Mouse (Mus musculus): ENCODE measurements around the gene Pik3ap1.
"Not testable (repeated sequence)": the region's sequence is repeated elsewhere in the genome, so short reads cannot be mapped to it uniquely, and the experiment has no call there.

The Pik3ap1 gene

DNA sequence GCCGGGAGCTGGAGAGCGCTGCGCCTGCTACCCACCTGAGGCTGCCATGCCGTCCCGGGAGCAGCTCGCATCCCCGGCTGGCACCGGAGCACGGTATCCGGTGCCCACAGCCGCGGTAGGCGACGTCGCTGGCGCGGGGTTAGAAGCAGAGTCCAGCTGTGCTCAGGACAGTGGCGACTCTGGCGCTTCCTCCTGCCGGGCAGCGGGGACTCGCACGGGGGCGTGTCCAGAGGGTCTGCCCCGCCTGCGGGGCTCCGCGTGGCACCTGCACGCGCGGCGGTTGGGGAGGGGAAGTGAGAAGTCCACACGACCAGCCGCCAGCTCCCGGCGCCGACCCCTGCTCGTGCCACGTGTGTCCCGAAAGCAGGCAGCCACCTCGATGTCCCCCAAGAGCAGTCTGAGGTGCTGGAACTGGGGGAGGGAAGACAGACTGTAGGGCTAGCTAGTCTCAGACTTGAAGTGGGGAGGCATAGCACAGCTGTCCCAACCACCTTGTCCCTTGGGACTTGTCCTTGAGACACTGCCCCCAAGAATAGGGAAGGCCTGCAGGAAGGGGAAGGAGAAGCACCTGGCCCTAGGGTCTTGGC lies at the start of gene Pik3ap1:
Gene Pik3ap1 (minus strand): TSS at position 181 of the 587 bp plus-strand sequence.
- DNase-seq (ENCODE audit: low spot score in 2 of 2): no peak

DNA sequence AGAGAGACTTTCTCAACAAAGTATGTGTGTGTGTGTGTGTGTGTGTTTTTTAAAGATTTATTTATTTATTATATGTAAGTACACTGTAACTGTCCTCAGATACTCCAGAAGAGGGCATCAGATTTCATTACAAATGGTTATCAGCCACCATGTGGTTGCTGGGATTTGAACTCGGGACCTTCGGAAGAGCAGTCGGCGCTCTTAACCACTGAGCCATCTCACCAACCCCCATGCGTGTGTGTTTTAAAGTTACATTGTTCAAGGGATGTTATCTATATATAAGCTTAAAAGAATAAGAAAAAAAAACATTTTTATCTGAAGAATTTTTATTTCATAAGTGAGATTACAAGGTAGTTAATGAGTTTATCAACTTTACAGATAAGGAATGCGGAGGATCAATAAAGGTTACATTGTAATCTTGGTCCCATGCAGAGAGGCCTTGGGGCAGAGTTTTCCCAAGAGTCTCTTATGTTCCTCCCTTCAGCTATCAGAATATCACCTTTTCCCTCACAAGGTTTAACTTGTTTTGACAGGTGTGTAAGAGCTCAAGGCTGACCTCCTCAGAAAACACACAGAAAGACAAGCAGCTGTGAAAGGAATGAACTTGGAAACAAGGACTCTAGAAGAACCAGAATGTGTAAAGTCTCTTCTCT lies 46.7 kb upstream of the Pik3ap1 start:
- not testable (repeated sequence) for DNase-seq (ENCODE audit: low spot score in 2 of 2)

DNA sequence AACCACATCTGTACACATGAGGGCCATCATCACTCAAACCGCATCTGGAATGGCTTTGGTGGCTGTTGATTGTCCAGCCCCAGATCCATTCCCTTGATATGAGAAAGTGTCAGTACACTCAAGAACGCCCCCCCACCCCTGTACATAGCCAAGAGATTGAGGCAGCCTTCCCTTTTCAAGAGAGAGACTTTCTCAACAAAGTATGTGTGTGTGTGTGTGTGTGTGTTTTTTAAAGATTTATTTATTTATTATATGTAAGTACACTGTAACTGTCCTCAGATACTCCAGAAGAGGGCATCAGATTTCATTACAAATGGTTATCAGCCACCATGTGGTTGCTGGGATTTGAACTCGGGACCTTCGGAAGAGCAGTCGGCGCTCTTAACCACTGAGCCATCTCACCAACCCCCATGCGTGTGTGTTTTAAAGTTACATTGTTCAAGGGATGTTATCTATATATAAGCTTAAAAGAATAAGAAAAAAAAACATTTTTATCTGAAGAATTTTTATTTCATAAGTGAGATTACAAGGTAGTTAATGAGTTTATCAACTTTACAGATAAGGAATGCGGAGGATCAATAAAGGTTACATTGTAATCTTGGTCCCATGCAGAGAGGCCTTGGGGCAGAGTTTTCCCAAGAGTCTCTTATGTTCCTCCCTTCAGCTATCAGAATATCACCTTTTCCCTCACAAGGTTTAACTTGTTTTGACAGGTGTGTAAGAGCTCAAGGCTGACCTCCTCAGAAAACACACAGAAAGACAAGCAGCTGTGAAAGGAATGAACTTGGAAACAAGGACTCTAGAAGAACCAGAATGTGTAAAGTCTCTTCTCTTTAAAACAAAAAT lies 41.2 kb upstream of the Pik3ap1 start:
- DNase-seq (ENCODE audit: low spot score in 2 of 2): not testable (repeated sequence)

DNA sequence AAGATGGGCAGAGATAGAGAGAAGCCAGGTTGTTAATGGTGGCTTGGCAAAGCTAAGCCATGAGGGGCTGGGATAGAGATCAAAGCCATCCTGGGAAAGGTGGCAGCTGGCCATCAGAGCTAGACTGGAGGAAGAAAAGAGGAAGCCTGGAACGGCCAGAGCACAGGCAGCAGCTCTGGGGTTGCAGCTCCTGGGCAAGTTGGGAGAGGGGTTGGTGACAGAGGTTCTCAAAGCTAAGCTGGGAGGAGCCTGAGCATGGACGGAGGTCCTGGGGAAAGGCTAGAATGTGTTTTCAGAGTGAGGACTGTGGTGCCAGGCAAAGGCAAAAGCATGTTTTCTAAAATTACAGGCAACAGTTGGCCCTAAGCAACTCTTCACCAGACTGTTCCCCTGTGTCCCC lies 36.4 kb upstream of the Pik3ap1 start:
- DNase-seq (ENCODE audit: low spot score in 2 of 2): no peak

DNA sequence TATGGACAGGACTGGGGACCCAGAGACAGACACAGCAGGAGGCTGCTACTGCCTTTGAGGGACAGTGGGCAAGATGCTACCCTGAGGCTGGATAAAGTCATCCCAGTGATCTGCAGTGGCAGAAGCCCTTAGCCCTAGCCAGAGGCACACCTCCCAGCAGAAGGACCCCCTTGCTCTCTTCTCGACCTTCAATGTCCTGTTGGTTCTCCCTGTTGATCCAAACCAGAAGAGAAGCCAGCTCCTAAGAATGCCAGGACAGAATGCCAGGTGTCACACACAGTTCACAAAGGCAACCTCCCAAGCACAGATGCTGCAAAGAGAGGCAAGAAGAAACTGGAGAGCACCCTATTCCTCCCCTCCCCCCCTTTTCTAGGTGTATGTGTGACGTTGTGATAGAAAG lies 33.9 kb upstream of the Pik3ap1 start:
- no peak for DNase-seq (ENCODE audit: low spot score in 2 of 2)

DNA sequence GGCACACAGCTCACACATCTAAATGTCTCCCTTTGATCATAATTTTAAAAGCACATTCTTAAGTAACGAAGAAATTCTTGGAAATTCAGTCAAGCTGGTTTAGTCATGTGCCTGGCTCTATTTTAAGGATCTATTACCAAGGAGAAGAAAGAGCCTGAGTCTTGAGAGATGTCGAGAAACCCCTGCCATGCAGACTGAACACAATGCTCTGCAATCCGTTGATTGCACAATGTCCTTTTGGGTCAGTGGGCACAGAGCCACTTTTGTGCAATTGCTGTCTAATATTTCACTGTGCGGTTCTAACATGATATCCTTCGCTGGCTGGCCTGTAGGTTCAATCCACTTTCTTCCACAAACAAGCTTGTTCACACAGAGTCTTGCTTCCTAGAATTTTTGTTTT lies 33.1 kb upstream of the Pik3ap1 start:
- DNase-seq (ENCODE audit: low spot score in 2 of 2): no peak

DNA sequence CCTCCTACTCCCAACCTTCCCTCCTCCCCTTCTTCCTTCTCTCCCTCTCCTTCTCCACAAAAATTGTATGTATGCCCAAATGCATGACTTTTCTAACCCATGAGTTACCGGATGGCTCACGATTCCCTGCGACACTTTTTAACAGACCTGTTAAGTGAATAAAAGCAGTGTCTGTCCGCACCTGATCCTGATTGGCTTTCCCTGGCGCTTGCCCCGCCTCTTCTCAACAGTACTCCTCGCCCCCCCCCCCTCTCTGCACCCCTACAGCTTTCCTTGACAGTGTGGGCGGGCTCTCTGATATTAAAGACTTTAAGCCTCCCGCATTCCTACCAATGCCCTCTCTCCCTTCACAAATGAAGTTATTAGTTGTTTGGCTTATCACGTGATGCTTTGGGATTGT lies 31.3 kb upstream of the Pik3ap1 start:
- DNase-seq (ENCODE audit: low spot score in 2 of 2): no peak

DNA sequence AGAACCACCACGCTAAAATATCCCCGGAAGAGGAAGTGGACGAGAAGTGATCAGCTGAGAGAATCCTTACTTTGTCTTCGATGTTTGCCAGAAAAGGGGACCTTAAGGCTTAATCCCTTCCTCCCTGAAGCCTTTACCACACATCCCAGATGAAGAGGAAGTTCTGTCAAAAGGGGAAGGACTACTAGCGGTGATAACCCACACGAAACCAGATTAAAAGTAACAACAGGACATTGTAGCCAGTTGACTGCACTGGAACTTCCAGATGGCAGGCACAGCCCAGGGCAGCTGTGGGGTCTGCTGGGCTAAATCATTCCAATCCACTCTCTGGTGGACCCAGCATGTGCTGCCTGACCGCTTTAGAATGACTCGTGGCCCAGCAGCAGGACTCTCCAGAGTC lies 17.7 kb upstream of the Pik3ap1 start:
- no peak for DNase-seq (ENCODE audit: low spot score in 2 of 2)

DNA sequence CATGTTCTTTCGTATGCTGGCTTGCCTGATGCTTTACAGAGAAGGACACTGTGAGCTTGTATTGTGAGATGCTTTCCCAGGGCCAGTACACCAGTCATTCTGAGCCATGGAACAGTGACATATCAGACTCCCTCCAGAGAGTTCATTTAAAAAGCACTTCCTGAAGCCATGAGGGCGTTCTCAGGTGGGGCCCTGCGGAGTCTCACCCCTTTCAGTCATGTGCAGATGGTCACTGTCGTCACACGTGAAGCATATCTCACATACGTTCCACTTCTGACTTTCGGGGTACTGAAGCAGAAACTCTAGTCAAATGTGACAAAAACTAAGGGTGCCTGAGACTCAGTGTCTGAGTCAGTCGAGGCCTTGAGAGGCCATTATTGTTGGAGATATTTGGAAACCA lies 6.0 kb upstream of the Pik3ap1 start:
- DNase-seq (ENCODE audit: low spot score in 2 of 2): no peak

DNA sequence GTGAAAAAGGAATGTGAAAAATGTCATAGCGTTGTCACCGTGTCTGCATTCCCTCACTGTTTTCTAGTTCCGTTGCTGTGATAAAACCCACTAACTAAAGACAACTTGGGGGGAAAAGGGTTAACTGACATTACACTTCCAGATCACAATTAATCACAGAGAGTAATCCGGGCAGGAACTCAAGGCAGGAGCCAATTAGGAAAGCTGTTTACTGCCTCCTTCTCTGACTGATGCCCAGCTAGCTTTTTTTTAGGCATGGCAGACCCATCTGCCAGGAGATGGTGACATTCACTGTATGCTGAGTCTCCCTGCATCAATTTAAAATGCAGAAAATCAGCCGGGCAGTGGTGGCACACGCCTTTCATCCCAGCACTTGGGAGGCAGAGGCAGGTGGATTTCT lies 4.4 kb upstream of the Pik3ap1 start:
- no peak for DNase-seq (ENCODE audit: low spot score in 2 of 2)

DNA sequence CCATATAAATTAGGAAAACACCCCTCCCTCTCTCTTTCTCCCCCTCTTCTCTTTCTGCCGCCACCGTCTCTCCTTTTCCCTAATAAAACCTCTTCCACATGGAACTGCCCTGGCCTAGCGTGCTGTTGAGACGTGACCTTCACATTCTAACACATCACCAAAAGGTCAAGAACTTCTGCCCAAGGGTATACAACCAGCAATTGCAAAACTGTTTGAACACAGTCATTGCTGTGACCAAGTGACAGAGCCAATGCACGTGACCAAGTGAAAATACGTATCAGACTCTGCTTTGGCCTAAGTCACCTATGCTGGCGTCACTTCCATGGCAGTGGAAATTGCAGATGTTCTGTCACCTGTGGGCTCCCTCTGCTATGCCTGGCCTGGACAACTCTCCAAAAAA lies 3.3 kb upstream of the Pik3ap1 start:
- no peak for DNase-seq (ENCODE audit: low spot score in 2 of 2)

DNA sequence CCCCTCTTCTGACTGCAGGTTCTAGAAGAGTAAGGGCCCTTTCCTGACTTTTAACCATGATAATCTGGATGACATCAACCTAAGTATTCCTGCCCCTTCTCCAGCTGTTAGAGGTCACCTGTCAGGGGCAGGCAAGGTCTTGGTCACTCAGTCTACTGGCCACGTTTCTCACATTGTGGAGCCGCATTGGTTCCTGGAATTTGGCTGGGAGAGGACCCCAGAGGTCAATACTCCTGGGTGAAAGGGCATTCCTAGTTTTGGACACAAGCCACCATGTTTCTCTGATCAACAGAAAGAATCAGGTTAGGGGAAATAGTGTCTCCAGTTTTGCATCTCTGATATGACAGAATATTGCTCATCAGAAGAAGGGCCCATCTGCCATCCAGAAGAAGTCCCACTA lies 2.4 kb upstream of the Pik3ap1 start:
- no peak for DNase-seq (ENCODE audit: low spot score in 2 of 2)

DNA sequence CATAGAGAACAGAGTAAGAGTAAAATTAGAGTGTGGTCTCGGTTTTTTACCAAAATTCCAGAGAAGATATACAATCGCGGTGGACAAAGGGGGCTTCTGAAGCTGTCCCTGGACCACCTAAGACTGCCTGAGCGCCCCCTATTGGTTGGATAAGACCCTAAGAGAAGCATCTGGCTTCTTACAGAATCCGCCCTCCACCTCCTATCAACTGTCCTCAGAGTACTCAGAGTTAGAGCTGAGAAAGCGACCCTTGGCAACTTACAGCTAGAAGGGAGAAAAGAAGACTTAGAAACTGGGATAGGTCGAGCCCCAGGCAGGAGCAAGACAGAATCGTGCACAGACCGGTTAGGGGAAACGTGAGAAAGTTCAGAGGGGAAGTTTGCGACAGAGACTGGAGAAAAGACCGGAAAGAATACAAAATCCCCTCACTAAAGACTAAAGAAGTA lies 473 bp downstream of the Pik3ap1 start:
- DNase-seq (ENCODE audit: low spot score in 2 of 2): no peak

DNA sequence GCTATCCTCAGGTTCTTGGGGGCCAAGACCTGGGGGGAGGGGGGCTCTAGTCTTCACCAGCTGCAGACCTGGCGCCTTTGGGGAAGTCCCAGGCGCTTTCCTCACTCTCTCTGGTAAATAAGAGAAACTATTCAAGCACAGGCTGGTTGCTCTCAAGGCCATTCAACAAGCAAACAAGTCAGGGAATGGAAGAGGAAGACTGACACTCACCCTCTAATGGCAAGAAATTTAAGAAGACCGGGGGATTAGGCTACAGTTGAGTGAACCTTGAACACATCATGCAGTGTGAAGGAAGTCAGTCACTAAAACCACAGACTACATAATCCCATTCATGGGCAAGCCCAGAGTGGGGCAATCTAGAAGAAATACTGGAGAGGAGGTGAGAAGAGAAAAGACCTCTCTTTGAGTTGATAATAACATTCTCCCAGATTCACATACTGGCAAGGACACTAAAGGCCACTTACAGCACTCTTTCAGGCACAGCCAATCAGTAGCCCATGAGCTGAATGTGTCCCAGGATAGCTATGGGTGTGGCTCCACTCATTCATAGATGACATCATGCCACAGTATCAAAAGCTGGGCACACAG lies 2.4 kb downstream of the Pik3ap1 start:
- no peak for DNase-seq (ENCODE audit: low spot score in 2 of 2)

DNA sequence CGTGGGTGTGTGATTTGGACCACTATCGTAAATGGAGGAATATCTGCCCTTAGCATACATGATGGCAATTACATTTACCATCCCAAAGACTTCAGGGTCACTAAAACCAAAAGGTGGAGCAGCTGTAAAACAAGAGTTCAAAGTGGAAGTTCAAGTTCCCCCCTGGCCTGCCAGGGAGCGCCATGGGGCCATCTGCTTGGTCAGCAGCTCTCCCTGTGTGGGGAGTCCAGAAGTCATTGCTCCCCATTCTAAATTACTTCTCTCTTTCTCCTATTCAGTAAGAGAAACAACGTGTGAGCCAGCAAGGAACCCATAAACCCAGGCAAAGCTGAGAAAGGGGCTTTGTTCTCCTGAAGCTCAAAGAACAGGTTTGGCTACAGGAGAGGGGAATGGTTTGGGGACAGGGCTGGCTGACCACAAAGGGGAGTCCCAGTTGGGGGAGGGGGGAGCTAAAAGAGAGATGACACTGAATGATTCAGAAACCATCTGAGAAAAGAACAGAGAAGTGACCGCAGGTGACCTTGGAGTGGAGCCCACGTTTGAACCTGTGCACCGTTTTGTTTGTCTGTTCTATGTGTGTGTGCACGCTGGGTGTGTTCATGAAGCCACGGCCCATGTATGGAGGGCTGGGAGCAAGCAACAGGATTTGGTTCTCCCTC lies 3.2 kb downstream of the Pik3ap1 start:
- no peak for DNase-seq (ENCODE audit: low spot score in 2 of 2)

DNA sequence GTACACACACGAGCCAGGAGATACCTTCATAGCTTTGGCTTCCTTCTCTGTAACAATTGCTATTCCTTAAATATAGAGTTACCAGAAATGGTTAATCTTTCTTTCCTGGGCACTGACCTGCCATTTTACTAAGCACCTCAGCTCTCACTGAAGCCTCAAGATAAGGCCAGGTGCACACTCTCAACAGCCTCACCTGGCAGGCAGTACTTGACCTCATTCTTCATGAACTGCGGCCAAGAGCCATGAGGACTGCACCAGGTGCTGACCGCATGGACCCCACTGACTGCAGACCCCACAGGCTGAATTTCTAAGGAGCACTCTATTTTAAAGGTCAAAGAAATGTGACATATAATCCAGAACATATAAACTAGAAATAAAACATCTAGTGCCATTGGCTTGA lies 5.7 kb downstream of the Pik3ap1 start:
- no peak for DNase-seq (ENCODE audit: low spot score in 2 of 2)

DNA sequence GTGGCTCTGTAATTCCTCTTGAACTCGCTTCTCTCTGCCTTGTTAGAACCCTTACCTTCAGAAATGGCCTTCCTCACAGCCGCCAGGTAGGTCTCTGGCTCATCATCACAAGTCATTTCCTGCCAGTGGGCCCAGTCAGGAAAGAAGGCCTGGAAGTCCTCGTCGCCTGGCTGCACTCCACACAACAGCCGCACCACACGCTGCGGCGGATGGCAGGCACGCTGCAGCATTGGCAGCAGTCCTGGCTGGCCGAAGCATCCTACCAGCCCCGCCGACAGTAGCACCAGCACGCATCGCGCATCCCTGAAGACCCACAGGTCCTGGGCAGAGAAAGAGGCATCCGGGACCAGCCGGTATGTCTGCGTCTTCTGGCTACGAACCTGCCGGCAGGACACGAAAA lies 9.1 kb downstream of the Pik3ap1 start:
- DNase-seq (ENCODE audit: low spot score in 2 of 2): no peak

DNA sequence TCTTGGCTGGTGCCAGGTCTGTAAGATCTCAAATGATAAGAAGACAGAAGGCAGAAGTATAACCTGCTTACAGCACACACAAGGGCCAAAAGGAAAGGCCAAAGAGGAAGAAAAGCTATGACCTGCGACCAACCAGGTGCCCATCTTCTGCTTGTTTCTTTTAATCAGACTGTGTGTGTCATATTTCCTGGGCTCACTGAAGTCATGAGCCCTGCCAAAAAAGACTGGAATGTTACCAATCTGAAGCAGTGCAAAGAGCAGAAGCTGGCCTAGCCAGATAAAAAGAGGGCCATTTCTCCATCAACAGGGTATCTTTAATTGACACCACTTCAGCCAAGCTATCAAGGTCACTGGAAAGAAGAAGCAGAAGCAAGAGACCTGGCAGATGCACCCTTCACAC lies 9.8 kb downstream of the Pik3ap1 start:
- DNase-seq (ENCODE audit: low spot score in 2 of 2): no peak

DNA sequence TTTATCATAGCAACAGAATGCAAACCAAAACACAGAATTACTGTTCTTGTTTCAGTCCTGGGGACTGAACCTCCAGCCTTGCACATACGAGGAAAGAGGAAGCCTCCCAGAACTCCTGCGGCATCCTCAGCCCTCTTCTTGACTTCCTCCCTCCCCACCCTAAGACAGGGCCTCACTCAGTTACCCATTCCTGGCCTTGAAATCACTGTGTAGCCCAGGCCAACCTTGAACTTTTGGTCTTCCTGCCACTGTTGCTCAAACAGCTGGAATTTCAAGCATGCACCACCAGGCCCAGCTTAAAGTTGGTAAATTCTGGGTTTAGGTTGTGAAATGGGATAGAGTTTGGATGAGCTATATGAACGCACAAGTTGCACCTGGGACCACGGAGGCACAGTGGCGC lies 10.2 kb downstream of the Pik3ap1 start:
- DNase-seq (ENCODE audit: low spot score in 2 of 2): no peak

DNA sequence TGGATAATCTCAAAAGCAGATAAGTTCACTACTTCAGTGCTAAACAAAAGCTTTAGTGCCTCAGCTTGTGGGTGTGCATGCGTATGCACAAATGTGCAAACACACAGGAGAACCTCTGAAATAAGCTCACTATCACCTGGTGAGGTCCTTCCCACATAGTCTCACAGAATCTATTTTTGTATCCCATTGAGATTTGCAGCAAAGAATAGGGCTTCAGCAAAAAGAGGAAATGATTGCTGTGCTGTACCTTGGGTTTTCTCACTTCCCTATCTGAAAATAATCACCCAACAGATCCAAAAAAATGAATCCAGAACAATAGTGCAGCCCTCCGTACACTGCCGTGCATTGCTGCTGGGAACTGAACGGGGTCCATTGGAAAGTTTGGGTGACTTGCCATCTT lies 12.6 kb downstream of the Pik3ap1 start:
- DNase-seq (ENCODE audit: low spot score in 2 of 2): no peak

DNA sequence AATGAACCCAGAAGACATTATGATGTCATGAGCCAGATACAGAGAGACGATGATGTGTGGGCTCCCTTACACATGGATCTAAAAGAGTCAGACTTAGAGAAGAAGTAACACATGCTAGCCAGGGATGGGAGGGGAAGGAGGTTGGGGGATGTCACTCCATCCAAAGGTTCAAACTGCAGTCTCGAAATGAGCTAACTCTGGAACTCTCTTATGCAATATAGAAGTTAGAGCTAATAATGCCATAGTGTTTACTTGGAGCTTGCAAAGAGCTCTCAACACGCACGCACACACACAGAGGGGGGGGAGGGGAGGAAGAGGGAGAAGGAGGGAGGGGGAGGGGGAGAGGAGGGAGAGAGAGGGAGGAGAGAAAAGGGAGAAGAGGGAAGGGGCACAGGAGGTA lies 13.5 kb downstream of the Pik3ap1 start:
- no peak for DNase-seq (ENCODE audit: low spot score in 2 of 2)

All from frontal cortex, postnatal 36 days (tissue).